Mouse (Mus musculus) erythroblast, embryonic 14.5 days (primary cell): ENCODE data around the gene Msi2.

Experiments
- GATA1 ChIP-seq: IDR thresholded peaks from 2 replicates; pipeline ENCODE4 v1.6.1; 2012; ENCODE audit warnings: low read length, inconsistent platforms, mixed read lengths
- TAL1 ChIP-seq: IDR thresholded peaks from 3 replicates; pipeline ENCODE4 v1.6.1; 2012; ENCODE audit warnings: low read length, inconsistent platforms, mixed read lengths

GRCm38 (mm10) chr11:88382449-88382848, 335.9 kb downstream of the Msi2 start:
- no peak for TF ChIP-seq GATA1
- TF ChIP-seq TAL1 = no peak
